ENCODE assay signal across 15 mouse cellular contexts in the genomic region with DNA sequence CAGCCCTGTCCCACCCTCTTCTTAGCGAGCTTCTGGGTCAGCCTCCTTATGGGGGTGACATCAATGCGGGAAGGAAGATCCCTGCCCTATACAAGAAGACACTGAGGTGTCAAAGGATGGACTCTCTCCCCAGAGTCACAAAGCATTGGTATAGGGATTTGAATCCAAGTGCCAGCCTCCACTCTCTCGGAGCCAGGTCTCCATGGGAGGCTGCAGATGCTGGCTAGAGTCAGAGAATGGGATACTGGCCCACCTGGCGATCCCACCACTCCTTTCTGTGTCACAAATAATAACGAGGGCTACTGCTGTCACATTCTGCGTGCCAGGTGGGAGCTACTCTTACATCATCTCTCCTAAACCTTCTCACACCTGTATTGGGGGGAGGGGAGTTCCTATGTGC.
DNase-seq lines count a peak whose midpoint lies in the region; TF ChIP-seq lines count a peak whose summit lies in the region.
"Had no signal": no experiment of that assay in that cellular context is flagged by ENCODE, and none has a peak within 500 bp of the region (broad histone marks: within the 10 kb centered on the region; RNA-seq: fewer than 3 reads in every experiment).

No protein-coding gene starts in this region.

- no peak for TF ChIP-seq POLR2A in testis, adult 2 months (IDR thresholded peaks at IDR 0.05; ENCODE audit: control insufficient read depth, low read depth, low read length)

- no peaks in the 10 kb centered on the region for H3K36me3 ChIP-seq in testis, adult 2 months (ENCODE audit: control insufficient read depth, insufficient read depth, low read length)
- H3K36me3 ChIP-seq: embryonic facial prominence, embryonic 15.5 days; forebrain, embryonic 10.5 days; forebrain, embryonic 12.5 days had no signal

- peak overlapping the region; percentile 87 for H3K27ac ChIP-seq in layer of hippocampus, adult 2 months
- no peak overlapping the region for H3K27ac ChIP-seq in testis, adult 2 months (ENCODE audit: control insufficient read depth, insufficient read depth, low read depth, low read length)
- H3K27ac ChIP-seq: embryonic facial prominence, embryonic 13.5 days; embryonic facial prominence, embryonic 15.5 days; forebrain, embryonic 10.5 days; forebrain, embryonic 12.5 days had no signal

- TF ChIP-seq CTCF in layer of hippocampus, adult 2 months (conservative IDR thresholded peaks at IDR 0.05), result no peak
- no peak for TF ChIP-seq CTCF in testis, adult 2 months (IDR thresholded peaks at IDR 0.05; ENCODE audit: control insufficient read depth, insufficient read depth, insufficient replicate concordance, low read depth, low read length)

- H3K4me1 ChIP-seq in testis, adult 2 months (ENCODE audit: control insufficient read depth, insufficient read depth, low read length), result no peaks in the 10 kb centered on the region
- H3K4me1 ChIP-seq: embryonic facial prominence, embryonic 13.5 days; embryonic facial prominence, embryonic 15.5 days; forebrain, embryonic 10.5 days; forebrain, embryonic 12.5 days had no signal

- DNase-seq in cerebellum, postnatal 10 days, result peak; percentile 54 to 64
- DNase-seq in cerebellum, postnatal 36 days, result no peak
- DNase-seq in layer of hippocampus, adult 2 months (ENCODE audit: low spot score in 2 of 2), result no peak
- DNase-seq in layer of hippocampus, postnatal 10 days (ENCODE audit: low spot score in 2 of 2), result no peak
- DNase-seq in testis, postnatal 14 days (ENCODE audit: low spot score), result no peak
- DNase-seq: adrenal gland, adult 2 months; adrenal gland, postnatal 10 days; adrenal gland, postnatal 25 days; embryo, embryonic 11 days had no signal

- no peak overlapping the region for H3K4me3 ChIP-seq in layer of hippocampus, adult 2 months
- H3K4me3 ChIP-seq in testis, adult 2 months (ENCODE audit: control insufficient read depth, low read depth, low read length), result peak overlapping the region; percentile 44; the same call in 1 of the 2 replicates
- H3K4me3 ChIP-seq: embryonic facial prominence, embryonic 13.5 days; embryonic facial prominence, embryonic 15.5 days; erythroblast, embryonic 14.5 days; forebrain, embryonic 10.5 days; forebrain, embryonic 12.5 days had no signal

- H3K27me3 ChIP-seq in testis, adult 2 months (ENCODE audit: control insufficient read depth, insufficient read depth, low read length), result no peaks in the 10 kb centered on the region
- H3K27me3 ChIP-seq: embryonic facial prominence, embryonic 13.5 days; embryonic facial prominence, embryonic 15.5 days had no signal

Comparison
In these comparisons a context has a peak if more than half of its experiments do, and no peak if none do; other contexts are left out.
1. DNase-seq: peak in cerebellum, postnatal 10 days (2 of 2); none in cerebellum, postnatal 36 days (0 of 2), layer of hippocampus, adult 2 months (0 of 2), layer of hippocampus, postnatal 10 days (0 of 2) and testis, postnatal 14 days (single experiment).